Mouse (Mus musculus): ENCODE data around the gene Tmem30c. TPM values are rescaled to one million over a fixed set of nuclear protein-coding genes. Genes with fewer than 3 reads are reported as not detected.

Gene Tmem30c
- polyA plus RNA-seq, 1 experiment from 2014 or later, result 0.14 TPM

GRCm38 (mm10) chr16:57280221-57281217 lies 12.1 kb downstream of the Tmem30c start:
- H3K27me3 ChIP-seq (replicated peaks), result no peaks in the 10 kb centered on the region
- H3K4me1 ChIP-seq, result no peaks in the 10 kb centered on the region
- 93% methylated on average over 31 of the region's 31 CpGs for WGBS
- no peak overlapping the region for H3K9ac ChIP-seq
- H3K4me3 ChIP-seq, result no peak overlapping the region
- no peak overlapping the region for H3K27ac ChIP-seq
- no peaks in the 10 kb centered on the region for H3K9me3 ChIP-seq
- no peaks in the 10 kb centered on the region for H3K36me3 ChIP-seq
- H3K4me2 ChIP-seq (replicated peaks), result no peak overlapping the region
- no peak for ATAC-seq (ENCODE audit: low FRiP score, low read depth)

GRCm38 (mm10) chr16:57278976-57279626 lies 13.6 kb downstream of the Tmem30c start:
- ATAC-seq (ENCODE audit: low FRiP score, low read depth), result no peak
- Histone ChIP-seq H3K4me3 (no peak overlapping the region), H3K4me2 (replicated peaks) (no peak overlapping the region), H3K27me3 (replicated peaks) (no peaks in the 10 kb centered on the region), H3K9ac (no peak overlapping the region), H3K9me3 (no peaks in the 10 kb centered on the region), H3K27ac (no peak overlapping the region), H3K4me1 (no peaks in the 10 kb centered on the region), H3K36me3 (no peaks in the 10 kb centered on the region)
- WGBS, result 89% methylated on average over 12 of the region's 12 CpGs

- no peaks in the 10 kb centered on the region for H3K4me1 ChIP-seq
- no peak overlapping the region for H3K27ac ChIP-seq
- 96% methylated on average over 13 of the region's 13 CpGs for WGBS
- H3K4me3 ChIP-seq, result no peak overlapping the region
- H3K4me2 ChIP-seq (replicated peaks), result no peak overlapping the region
- no peak overlapping the region for H3K9ac ChIP-seq
- no peak for ATAC-seq (ENCODE audit: low FRiP score, low read depth)
- H3K36me3 ChIP-seq, result no peaks in the 10 kb centered on the region
- H3K9me3 ChIP-seq, result no peaks in the 10 kb centered on the region
- no peaks in the 10 kb centered on the region for H3K27me3 ChIP-seq (replicated peaks)
Measured at GRCm38 (mm10) chr16:57269751-57270150, 22.9 kb downstream of the Tmem30c start.

GRCm38 (mm10) chr16:57268058-57268841 lies 24.4 kb downstream of the Tmem30c start:
- H3K27me3 ChIP-seq (replicated peaks), result no peaks in the 10 kb centered on the region
- H3K9me3 ChIP-seq, result no peaks in the 10 kb centered on the region
- no peak overlapping the region for H3K4me3 ChIP-seq
- 86% methylated on average over 14 of the region's 14 CpGs for WGBS
- H3K9ac ChIP-seq, result no peak overlapping the region
- H3K4me1 ChIP-seq, result no peaks in the 10 kb centered on the region
- H3K4me2 ChIP-seq (replicated peaks), result no peak overlapping the region
- no peaks in the 10 kb centered on the region for H3K36me3 ChIP-seq
- no peak for ATAC-seq (ENCODE audit: low FRiP score, low read depth)
- no peak overlapping the region for H3K27ac ChIP-seq

GRCm38 (mm10) chr16:57267068-57267467 lies 25.6 kb downstream of the Tmem30c start:
- Histone ChIP-seq H3K36me3 (no peaks in the 10 kb centered on the region), H3K4me1 (no peaks in the 10 kb centered on the region), H3K9me3 (no peaks in the 10 kb centered on the region), H3K4me3 (no peak overlapping the region), H3K27ac (no peak overlapping the region), H3K27me3 (replicated peaks) (no peaks in the 10 kb centered on the region), H3K9ac (no peak overlapping the region), H3K4me2 (replicated peaks) (no peak overlapping the region)
- ATAC-seq (ENCODE audit: low FRiP score, low read depth), result no peak
- WGBS, result 21% methylated on average over 1 of the region's 1 CpGs

- Histone ChIP-seq H3K4me2 (replicated peaks) (no peak overlapping the region), H3K4me3 (no peak overlapping the region), H3K9ac (no peak overlapping the region), H3K36me3 (no peaks in the 10 kb centered on the region), H3K4me1 (no peaks in the 10 kb centered on the region), H3K9me3 (no peaks in the 10 kb centered on the region), H3K27ac (no peak overlapping the region), H3K27me3 (replicated peaks) (no peaks in the 10 kb centered on the region)
- 88% methylated on average over 10 of the region's 10 CpGs for WGBS
- no peak for ATAC-seq (ENCODE audit: low FRiP score, low read depth)
Measured at GRCm38 (mm10) chr16:57260152-57260551, 32.5 kb downstream of the Tmem30c start.

GRCm38 (mm10) chr16:57259356-57260083 lies 33.1 kb downstream of the Tmem30c start:
- Histone ChIP-seq H3K4me3 (no peak overlapping the region), H3K4me2 (replicated peaks) (no peak overlapping the region), H3K9ac (no peak overlapping the region), H3K4me1 (no peaks in the 10 kb centered on the region), H3K36me3 (no peaks in the 10 kb centered on the region), H3K27ac (no peak overlapping the region), H3K9me3 (no peaks in the 10 kb centered on the region), H3K27me3 (replicated peaks) (no peaks in the 10 kb centered on the region)
- no peak for ATAC-seq (ENCODE audit: low FRiP score, low read depth)
- WGBS, result 86% methylated on average over 13 of the region's 13 CpGs

GRCm38 (mm10) chr16:57251589-57252421 lies 40.9 kb downstream of the Tmem30c start:
- no peak overlapping the region for H3K4me2 ChIP-seq (replicated peaks)
- no peak for ATAC-seq (ENCODE audit: low FRiP score, low read depth)
- no peaks in the 10 kb centered on the region for H3K36me3 ChIP-seq
- WGBS, result 43% methylated on average over 7 of the region's 7 CpGs
- H3K27ac ChIP-seq, result no peak overlapping the region
- no peak overlapping the region for H3K4me3 ChIP-seq
- H3K9me3 ChIP-seq, result no peaks in the 10 kb centered on the region
- H3K9ac ChIP-seq, result no peak overlapping the region
- H3K4me1 ChIP-seq, result no peaks in the 10 kb centered on the region
- no peaks in the 10 kb centered on the region for H3K27me3 ChIP-seq (replicated peaks)

GRCm38 (mm10) chr16:57250991-57251390 lies 41.7 kb downstream of the Tmem30c start:
- no peak overlapping the region for H3K4me2 ChIP-seq (replicated peaks)
- H3K4me1 ChIP-seq, result no peaks in the 10 kb centered on the region
- no peak overlapping the region for H3K27ac ChIP-seq
- no peaks in the 10 kb centered on the region for H3K9me3 ChIP-seq
- WGBS, result 86% methylated on average over 4 of the region's 4 CpGs
- H3K9ac ChIP-seq, result no peak overlapping the region
- no peak for ATAC-seq (ENCODE audit: low FRiP score, low read depth)
- H3K4me3 ChIP-seq, result no peak overlapping the region
- no peaks in the 10 kb centered on the region for H3K27me3 ChIP-seq (replicated peaks)
- H3K36me3 ChIP-seq, result no peaks in the 10 kb centered on the region

- H3K27ac ChIP-seq, result no peak overlapping the region
- WGBS, result 88% methylated on average over 4 of the region's 4 CpGs
- H3K9ac ChIP-seq, result no peak overlapping the region
- no peak overlapping the region for H3K4me2 ChIP-seq (replicated peaks)
- no peak overlapping the region for H3K4me3 ChIP-seq
- no peaks in the 10 kb centered on the region for H3K27me3 ChIP-seq (replicated peaks)
- no peaks in the 10 kb centered on the region for H3K4me1 ChIP-seq
- no peaks in the 10 kb centered on the region for H3K36me3 ChIP-seq
- no peak for ATAC-seq (ENCODE audit: low FRiP score, low read depth)
- H3K9me3 ChIP-seq, result no peaks in the 10 kb centered on the region
Measured at GRCm38 (mm10) chr16:57247464-57247863, 45.2 kb downstream of the Tmem30c start.

- Histone ChIP-seq H3K4me3 (no peak overlapping the region), H3K9ac (no peak overlapping the region), H3K4me2 (replicated peaks) (no peak overlapping the region), H3K4me1 (no peaks in the 10 kb centered on the region), H3K36me3 (no peaks in the 10 kb centered on the region), H3K27me3 (replicated peaks) (no peaks in the 10 kb centered on the region), H3K9me3 (no peaks in the 10 kb centered on the region), H3K27ac (no peak overlapping the region)
- WGBS, result 87% methylated on average over 3 of the region's 3 CpGs
- ATAC-seq (ENCODE audit: low FRiP score, low read depth), result no peak
Measured at GRCm38 (mm10) chr16:57246596-57246995, 46.1 kb downstream of the Tmem30c start.

Measured in neural tube, embryonic 12.5 days (tissue).